Mouse (Mus musculus) limb, embryonic 14.5 days (tissue): ENCODE results near the gene Sowahb. TPM values are rescaled to one million over a fixed set of nuclear protein-coding genes. Genes with fewer than 3 reads are reported as not detected.
A peak's percentile ranks its signal among the peaks of the same experiment; 100 is the strongest.

Source experiments
- ATAC-seq: fragments of 200-750 bp; cut with Nextera tagmentation; 2 replicates; pipeline ENCODE4 v1.8.0; 2017; ENCODE audit warnings: low read depth, moderate number of reproducible peaks, moderate TSS enrichment; ENCODE audit not compliant: low FRiP score
- DNase-seq: peaks from one replicate; pipeline ENCODE4 v3.0.0-alpha.2; 2015; ENCODE audit warnings: low spot score
- H3K27ac ChIP-seq: fragments of 300-500 bp; sonication (generic); replicated peaks from 2 replicates; pipeline ENCODE4 v1.5.1; 2014; ENCODE audit warnings: low read depth, mild to moderate bottlenecking, low read length, moderate library complexity, mixed read lengths
- H3K27me3 ChIP-seq: fragments of 300-500 bp; sonication (generic); 2 replicates; pipeline ENCODE4 v1.6.1; 2014; ENCODE audit warnings: low read length, mixed read lengths; ENCODE audit not compliant: control insufficient read depth, insufficient read depth
- H3K36me3 ChIP-seq: fragments of 300-500 bp; sonication (generic); 2 replicates; pipeline ENCODE4 v1.6.1; 2014; ENCODE audit warnings: mild to moderate bottlenecking, low read length, moderate library complexity, mixed read lengths; ENCODE audit not compliant: control insufficient read depth, insufficient read depth
- H3K4me1 ChIP-seq: fragments of 300-500 bp; sonication (generic); 2 replicates; pipeline ENCODE4 v1.6.1; 2014; ENCODE audit warnings: antibody characterized with exemption, low read length, mixed read lengths; ENCODE audit not compliant: control insufficient read depth, insufficient read depth
- H3K4me2 ChIP-seq: fragments of 300-500 bp; sonication (generic); replicated peaks from 2 replicates; pipeline ENCODE4 v1.6.1; 2014; ENCODE audit warnings: low read depth, mild to moderate bottlenecking, low read length, moderate library complexity; ENCODE audit not compliant: severe bottlenecking
- H3K4me3 ChIP-seq: fragments of 300-500 bp; sonication (generic); replicated peaks from 2 replicates; pipeline ENCODE4 v1.5.1; 2014; ENCODE audit warnings: low read length
- H3K9ac ChIP-seq: fragments of 300-500 bp; sonication (generic); 2 replicates; pipeline ENCODE4 v1.6.1; 2014; ENCODE audit warnings: mild to moderate bottlenecking, low read depth, low read length, moderate library complexity; ENCODE audit not compliant: severe bottlenecking
- H3K9me3 ChIP-seq: fragments of 300-500 bp; sonication (generic); 2 replicates; pipeline ENCODE4 v1.6.1; 2016; ENCODE audit warnings: low read length; ENCODE audit not compliant: control insufficient read depth
- POLR2A ChIP-seq: fragments of 200-500 bp; IDR thresholded peaks from 2 replicates; pipeline ENCODE4 v1.8.0; 2012; ENCODE audit warnings: inconsistent platforms, mild to moderate bottlenecking, moderate library complexity, borderline replicate concordance; ENCODE audit not compliant: insufficient read depth, insufficient read length; ENCODE audit errors: extremely low read depth
- WGBS: fragments of 180-500 bp; shearing (Covaris S2); extraction: QIAGEN DNeasy Blood & Tissue Kit; methylation state at CpG from one replicate; pipeline ENCODE4 v1.1.7; 2014; 5-methylcytosine and 5-hydroxymethylcytosine counted together
- polyA plus RNA-seq, 2 experiments: library from polyadenylated mRNA; depleted of rRNA in 1 of 2; stranded (reverse) in 1 of 2; unstranded in 1 of 2; fragments of >200 nt; fragmentation: Nextera tagmentation in 1 of 2; extraction: Ambion mirVana in 1 of 2; gene quantifications; 2 replicates each; pipeline versions ENCODE4 v1.2.1 to v1.2.3; 2012 to 2014

The Sowahb gene
- polyA plus RNA-seq, 2 experiments, result 0.34 to 0.73 TPM

DNA sequence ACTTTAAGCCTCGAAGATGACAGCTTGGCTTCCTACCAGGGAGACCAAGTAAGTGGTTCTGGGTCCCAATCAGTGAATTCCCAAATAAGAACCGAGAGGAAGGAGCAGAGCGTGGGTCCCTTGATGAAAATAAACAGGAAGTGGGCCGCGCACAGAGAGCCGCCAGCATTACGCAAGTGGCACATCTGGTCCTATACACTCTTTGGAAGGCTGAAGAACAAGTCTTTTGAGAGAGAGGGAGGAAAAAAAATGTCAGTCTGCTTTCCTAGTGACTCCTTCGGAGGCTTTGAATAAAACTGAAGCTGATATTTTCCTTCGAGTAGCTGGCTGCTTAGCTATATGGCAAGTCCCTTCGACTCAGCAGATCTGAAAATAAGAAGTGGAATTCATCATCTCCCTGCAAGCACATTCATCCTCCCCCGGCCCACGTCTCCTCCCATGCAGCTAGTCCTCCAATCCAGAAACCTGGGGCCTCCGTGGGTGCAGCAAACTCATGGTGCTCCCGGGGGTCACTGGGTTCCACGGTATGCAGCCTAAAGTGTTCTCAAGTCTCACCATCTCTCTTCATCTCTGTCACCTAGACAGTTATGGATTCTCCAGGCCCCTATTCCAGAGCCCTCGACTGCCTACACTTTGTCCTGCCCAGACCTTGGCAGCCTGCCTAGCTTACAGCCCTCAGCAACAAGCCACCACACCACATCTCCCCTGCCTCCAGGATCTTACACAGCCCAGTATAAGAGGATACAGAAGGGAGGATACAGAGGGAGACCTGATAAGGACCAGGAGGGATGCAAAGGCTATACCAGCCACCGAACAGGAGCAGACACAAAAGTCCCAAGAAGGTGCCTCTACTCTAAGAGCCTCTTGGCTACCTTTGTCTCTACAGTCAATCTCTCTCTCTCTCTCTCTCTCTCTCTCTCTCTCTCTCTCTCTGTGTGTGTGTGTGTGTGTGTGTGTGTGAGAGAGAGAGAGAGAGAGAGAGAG, 43.8 kb downstream of the Sowahb start:
- Histone ChIP-seq H3K4me2 (no peak overlapping the region), H3K27me3 (no peaks in the 10 kb centered on the region), H3K9me3 (no peaks in the 10 kb centered on the region), H3K4me1 (peaks cover 45% of the 10 kb centered on the region), H3K9ac (0 out of 2 replicates have a peak overlapping the region, but pooled peaks have one; percentile 28), H3K27ac (peak overlapping the region; percentile 82), H3K4me3 (no peak overlapping the region), H3K36me3 (no peaks in the 10 kb centered on the region)
- 41% methylated on average over 17 of the region's 17 CpGs for WGBS
- ATAC-seq, result no peak
- DNase-seq, result peak; percentile 28
- no peak for TF ChIP-seq POLR2A

DNA sequence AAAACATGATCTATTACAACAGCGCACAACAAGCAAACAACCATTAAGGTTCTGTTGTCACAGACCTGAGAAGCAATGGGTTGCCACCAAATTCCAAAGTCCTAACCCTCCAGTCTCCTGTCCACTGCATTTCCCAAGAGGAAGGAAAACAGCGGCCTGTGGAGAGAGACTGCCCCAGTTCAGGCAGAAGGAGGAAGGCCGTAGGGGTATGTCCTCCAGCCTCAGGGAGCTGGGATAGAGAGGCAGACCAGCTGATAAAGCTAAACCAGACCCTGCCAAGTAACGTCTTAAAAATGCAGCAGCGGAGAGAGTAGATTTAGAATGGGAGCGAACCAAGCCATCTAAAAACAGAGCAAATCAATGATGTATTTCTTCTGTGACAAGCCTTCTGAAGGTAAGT, 44.8 kb downstream of the Sowahb start:
- H3K36me3 ChIP-seq, result no peaks in the 10 kb centered on the region
- H3K9ac ChIP-seq, result no peak overlapping the region
- no peaks in the 10 kb centered on the region for H3K27me3 ChIP-seq
- peaks cover 37% of the 10 kb centered on the region for H3K4me1 ChIP-seq
- no peak overlapping the region for H3K4me2 ChIP-seq
- no peak for TF ChIP-seq POLR2A
- no peak for ATAC-seq
- DNase-seq, result no peak
- 0 out of 2 replicates have a peak overlapping the region, but pooled peaks have one; percentile 82 for H3K27ac ChIP-seq
- H3K4me3 ChIP-seq, result no peak overlapping the region
- no peaks in the 10 kb centered on the region for H3K9me3 ChIP-seq
- 68% methylated on average over 6 of the region's 6 CpGs for WGBS

DNA sequence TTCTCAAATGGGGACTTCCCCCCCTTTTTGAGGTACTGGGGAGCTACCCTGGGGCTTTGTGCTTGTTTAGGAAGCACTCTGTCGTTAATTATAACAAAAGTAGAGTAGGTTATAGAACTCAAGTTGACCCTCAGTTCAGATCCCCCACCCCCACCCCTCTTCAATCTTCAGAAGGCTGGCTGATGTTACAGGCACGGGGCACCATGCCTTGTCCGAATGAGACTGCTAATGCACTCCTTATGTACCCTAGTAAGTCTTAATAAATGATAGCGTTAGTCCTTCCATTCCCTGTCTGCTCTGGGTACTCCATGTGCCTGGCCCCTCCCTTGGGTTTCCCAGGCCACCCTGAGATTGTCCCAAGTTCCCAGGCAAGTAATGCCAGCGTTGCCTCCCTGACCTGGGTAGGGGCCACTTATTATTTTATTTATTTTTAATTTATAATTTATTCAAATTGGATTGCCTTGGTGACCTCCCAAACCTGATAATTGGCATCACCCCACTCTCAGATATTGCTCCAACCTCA, 46.3 kb downstream of the Sowahb start:
- ATAC-seq, result no peak
- Histone ChIP-seq H3K27me3 (no peaks in the 10 kb centered on the region), H3K4me1 (peaks cover 36% of the 10 kb centered on the region), H3K9me3 (no peaks in the 10 kb centered on the region), H3K9ac (no peak overlapping the region), H3K4me3 (no peak overlapping the region), H3K27ac (peak overlapping the region; percentile 93), H3K36me3 (no peaks in the 10 kb centered on the region), H3K4me2 (no peak overlapping the region)
- no peak for TF ChIP-seq POLR2A
- DNase-seq, result no peak
- 12% methylated on average over 5 of the region's 5 CpGs for WGBS

DNA sequence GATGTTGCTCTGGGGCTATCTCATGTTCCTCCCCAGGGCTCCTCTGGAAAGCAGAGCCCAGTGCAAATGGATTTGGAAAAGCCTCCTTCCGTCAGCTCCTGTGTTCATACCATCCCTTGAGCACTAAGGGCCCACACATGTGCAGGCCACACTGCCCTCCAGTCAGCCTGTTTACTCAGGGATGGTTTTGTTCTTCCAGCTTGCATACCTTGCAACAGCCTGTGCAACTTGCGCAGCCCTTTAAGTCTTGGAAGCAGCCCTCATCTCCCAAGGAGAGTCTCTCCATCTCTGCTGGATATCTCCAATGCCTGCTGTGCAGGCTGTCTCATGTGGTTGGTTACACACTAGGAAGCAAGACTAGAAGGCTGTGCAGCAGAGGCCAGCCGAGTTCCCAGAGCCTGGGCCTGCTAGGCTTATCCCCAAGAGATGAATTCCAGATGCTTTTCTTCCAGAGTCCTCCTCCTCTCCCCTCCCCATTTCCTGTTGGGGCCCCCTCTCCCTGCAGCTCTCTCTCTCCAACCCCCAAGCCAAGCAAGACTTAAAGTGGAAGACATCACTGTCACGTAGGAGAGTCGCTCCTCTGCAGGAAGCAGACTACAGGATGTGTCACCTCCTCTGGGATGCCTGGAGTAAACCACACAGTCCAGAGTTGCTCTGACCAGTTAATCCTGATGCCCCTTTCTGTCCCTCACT, 47.2 kb downstream of the Sowahb start:
- Histone ChIP-seq H3K9me3 (no peaks in the 10 kb centered on the region), H3K36me3 (no peaks in the 10 kb centered on the region), H3K4me3 (no peak overlapping the region), H3K4me1 (peaks cover 36% of the 10 kb centered on the region), H3K27me3 (no peaks in the 10 kb centered on the region), H3K4me2 (peak overlapping the region; percentile 9; the same call in 1 of the 2 replicates), H3K9ac (0 out of 2 replicates have a peak overlapping the region, but pooled peaks have one; percentile 16), H3K27ac (peak overlapping the region; percentile 93)
- 9% methylated on average over 5 of the region's 5 CpGs for WGBS
- DNase-seq (peak; percentile 91), ATAC-seq (peak; percentile 86)
- TF ChIP-seq POLR2A, result no peak

DNA sequence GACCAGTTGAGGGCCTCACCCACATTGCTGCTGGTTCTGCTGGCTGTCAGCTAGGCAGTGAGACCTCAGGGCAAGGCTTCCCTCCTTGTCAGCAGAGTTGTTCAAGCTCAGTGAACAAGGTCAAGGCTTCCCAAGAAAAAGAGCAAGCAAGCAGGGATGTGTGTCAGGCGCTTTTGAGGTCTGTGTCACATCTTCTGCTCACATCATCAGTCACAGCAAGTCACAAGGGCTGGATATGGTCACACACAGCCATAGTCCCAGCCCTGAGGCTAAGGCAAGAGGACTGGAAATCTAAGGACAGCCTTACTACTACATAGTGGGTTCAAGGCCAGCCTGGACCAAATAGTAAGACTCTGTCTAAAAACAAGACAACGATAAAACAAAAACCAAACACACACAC, 50.0 kb downstream of the Sowahb start:
- no peaks in the 10 kb centered on the region for H3K27me3 ChIP-seq
- no peak overlapping the region for H3K4me2 ChIP-seq
- H3K36me3 ChIP-seq, result no peaks in the 10 kb centered on the region
- H3K9me3 ChIP-seq, result no peaks in the 10 kb centered on the region
- H3K27ac ChIP-seq, result no peak overlapping the region
- WGBS, result 90% methylated on average over 2 of the region's 2 CpGs
- no peak overlapping the region for H3K4me3 ChIP-seq
- H3K4me1 ChIP-seq, result peaks cover 26% of the 10 kb centered on the region
- no peak for DNase-seq
- H3K9ac ChIP-seq, result no peak overlapping the region
- no peak for ATAC-seq
- TF ChIP-seq POLR2A, result no peak
